Mouse (Mus musculus): Measurements from ENCODE around the gene Zswim1. TPM values are rescaled to one million over a fixed set of nuclear protein-coding genes. Genes with fewer than 3 reads are reported as not detected.
"Not testable (repeated sequence)": the region's sequence is repeated elsewhere in the genome, so short reads cannot be mapped to it uniquely, and the experiment has no call there.

Gene Zswim1
- polyA plus RNA-seq, 1 experiment = 7.7 TPM

DNA sequence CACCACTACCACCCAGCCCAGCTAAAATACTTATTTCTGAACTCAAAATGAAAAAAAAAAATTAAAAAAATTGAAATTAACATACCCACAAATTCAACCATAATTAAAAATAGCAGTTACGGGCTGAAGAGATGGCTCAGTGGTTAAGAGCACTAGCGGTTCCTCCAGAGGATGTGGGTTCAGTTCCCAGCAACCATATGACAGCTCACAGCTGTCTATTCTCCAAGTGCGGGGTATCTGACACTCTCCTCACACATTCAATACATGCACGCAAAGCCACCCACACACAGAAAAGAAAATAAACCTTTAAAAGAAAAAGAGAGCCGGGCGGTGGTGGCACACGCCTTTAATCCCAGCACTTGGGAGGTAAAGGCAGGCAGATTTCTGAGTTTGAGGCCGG lies 27.6 kb downstream of the Zswim1 start:
- no peak overlapping the region for H3K4me3 ChIP-seq (ENCODE audit: extremely low read depth, insufficient read depth, insufficient read length)
- H3K27me3 ChIP-seq (ENCODE audit: control insufficient read depth, insufficient read depth, low read length) = no peaks in the 10 kb centered on the region
- no peak overlapping the region; the same call in 1 of the 2 replicates for H3K27ac ChIP-seq (ENCODE audit: insufficient read depth, low read length)
- peaks cover 4% of the 10 kb centered on the region; the same call in 1 of the 2 replicates for H3K4me1 ChIP-seq (ENCODE audit: control insufficient read depth, insufficient read depth, insufficient read length)
- 32% methylated on average over 8 of the region's 8 CpGs for WGBS
- peak in 1 of 2 experiments; percentile 36 for DNase-seq (ENCODE audit: low read depth in 1 of 2, low spot score in 2 of 2)
- TF ChIP-seq CTCF (IDR thresholded peaks at IDR 0.05; ENCODE audit: extremely low read depth, insufficient read depth, insufficient read length, insufficient replicate concordance) = no peak
- no peak for TF ChIP-seq POLR2A (IDR thresholded peaks at IDR 0.05; ENCODE audit: low read depth, low read length)
- no peaks in the 10 kb centered on the region for H3K36me3 ChIP-seq (ENCODE audit: control insufficient read depth, insufficient read depth, low read length)

- H3K36me3 ChIP-seq (ENCODE audit: control insufficient read depth, insufficient read depth, low read length); H3K27ac ChIP-seq (ENCODE audit: insufficient read depth, low read length); H3K4me3 ChIP-seq (ENCODE audit: extremely low read depth, insufficient read depth, insufficient read length); DNase-seq (ENCODE audit: low read depth in 1 of 2, low spot score in 2 of 2): not testable (repeated sequence)
- peaks cover 11% of the 10 kb centered on the region; the same call in 1 of the 2 replicates for H3K4me1 ChIP-seq (ENCODE audit: control insufficient read depth, insufficient read depth, insufficient read length)
- H3K27me3 ChIP-seq (ENCODE audit: control insufficient read depth, insufficient read depth, low read length) = peaks cover 10% of the 10 kb centered on the region
- 91% methylated on average over 5 of the region's 5 CpGs for WGBS
Observed at GRCm38 (mm10) chr2:164855572-164855971, 33.1 kb downstream of the Zswim1 start.

DNA sequence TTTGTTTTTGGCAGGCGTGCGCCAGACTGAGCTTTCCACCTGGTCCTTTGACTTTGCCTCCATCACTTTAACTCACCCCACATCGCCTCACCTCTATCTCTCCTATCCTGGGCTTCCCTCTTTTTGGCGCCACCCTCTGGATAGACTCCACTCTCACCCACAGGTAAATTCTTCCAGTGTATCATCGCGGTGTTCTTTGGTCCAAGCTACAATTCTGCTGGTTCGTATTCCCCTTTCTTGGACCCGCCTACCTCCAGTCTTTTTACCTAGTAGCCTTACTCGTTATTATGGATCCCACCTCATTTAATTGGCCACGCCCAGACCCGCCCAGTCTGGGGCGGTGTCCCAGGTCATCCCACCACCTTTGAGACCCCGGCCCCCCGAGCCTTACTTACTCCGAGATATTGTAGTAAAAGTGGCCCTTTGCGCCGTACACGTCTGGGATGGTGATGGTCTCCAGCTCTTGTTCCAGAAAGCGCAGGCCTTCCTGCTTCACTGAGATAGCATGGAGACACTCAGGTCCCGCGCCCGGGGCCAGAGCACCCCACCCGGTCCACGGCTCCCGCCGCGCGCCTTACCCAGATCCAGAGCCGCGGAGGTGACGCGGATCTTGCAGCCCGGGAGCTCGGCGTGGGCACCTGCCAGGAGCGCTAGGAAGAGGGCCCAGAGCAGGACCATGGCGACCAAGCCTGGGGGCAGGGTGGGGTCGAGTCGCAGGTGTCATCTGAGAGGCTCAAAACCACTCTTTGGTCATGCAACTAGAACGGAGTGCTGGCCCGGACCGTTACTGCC lies 34.0 kb downstream of the Zswim1 start:
- Histone ChIP-seq H3K4me3 (ENCODE audit: extremely low read depth, insufficient read depth, insufficient read length) (peak overlapping the region; percentile 65), H3K27ac (ENCODE audit: insufficient read depth, low read length) (no peak overlapping the region), H3K36me3 (ENCODE audit: control insufficient read depth, insufficient read depth, low read length) (no peaks in the 10 kb centered on the region), H3K4me1 (ENCODE audit: control insufficient read depth, insufficient read depth, insufficient read length) (peaks cover 11% of the 10 kb centered on the region; the same call in 1 of the 2 replicates), H3K27me3 (ENCODE audit: control insufficient read depth, insufficient read depth, low read length) (peaks cover 10% of the 10 kb centered on the region)
- DNase-seq (ENCODE audit: low read depth in 1 of 2, low spot score in 2 of 2) = no peak
- TF ChIP-seq POLR2A (IDR thresholded peaks at IDR 0.05; ENCODE audit: low read depth, low read length) = no peak
- TF ChIP-seq CTCF (IDR thresholded peaks at IDR 0.05; ENCODE audit: extremely low read depth, insufficient read depth, insufficient read length, insufficient replicate concordance) = no peak
- WGBS = 3% methylated on average over 42 of the region's 42 CpGs

- TF ChIP-seq POLR2A (IDR thresholded peaks at IDR 0.05; ENCODE audit: low read depth, low read length) (no peak), CTCF (IDR thresholded peaks at IDR 0.05; ENCODE audit: extremely low read depth, insufficient read depth, insufficient read length, insufficient replicate concordance) (no peak)
- H3K4me1 ChIP-seq (ENCODE audit: control insufficient read depth, insufficient read depth, insufficient read length) = peaks cover 12% of the 10 kb centered on the region
- peak within 1 kb of the TSS; percentile 65 for H3K4me3 ChIP-seq (ENCODE audit: extremely low read depth, insufficient read depth, insufficient read length)
- 1% methylated on average over 47 of the region's 47 CpGs for WGBS
- H3K27me3 ChIP-seq (ENCODE audit: control insufficient read depth, insufficient read depth, low read length) = peaks cover 10% of the 10 kb centered on the region
- peak in 1 of 2 experiments; percentile 44 for DNase-seq (ENCODE audit: low read depth in 1 of 2, low spot score in 2 of 2)
- H3K36me3 ChIP-seq (ENCODE audit: control insufficient read depth, insufficient read depth, low read length) = no peaks in the 10 kb centered on the region
- no peak within 1 kb of the TSS for H3K27ac ChIP-seq (ENCODE audit: insufficient read depth, low read length)
Observed at GRCm38 (mm10) chr2:164857101-164857821, 34.8 kb downstream of the Zswim1 start, which contains the start of gene Pltp. Pltp (minus strand) TSS chr2:164857711.

DNA sequence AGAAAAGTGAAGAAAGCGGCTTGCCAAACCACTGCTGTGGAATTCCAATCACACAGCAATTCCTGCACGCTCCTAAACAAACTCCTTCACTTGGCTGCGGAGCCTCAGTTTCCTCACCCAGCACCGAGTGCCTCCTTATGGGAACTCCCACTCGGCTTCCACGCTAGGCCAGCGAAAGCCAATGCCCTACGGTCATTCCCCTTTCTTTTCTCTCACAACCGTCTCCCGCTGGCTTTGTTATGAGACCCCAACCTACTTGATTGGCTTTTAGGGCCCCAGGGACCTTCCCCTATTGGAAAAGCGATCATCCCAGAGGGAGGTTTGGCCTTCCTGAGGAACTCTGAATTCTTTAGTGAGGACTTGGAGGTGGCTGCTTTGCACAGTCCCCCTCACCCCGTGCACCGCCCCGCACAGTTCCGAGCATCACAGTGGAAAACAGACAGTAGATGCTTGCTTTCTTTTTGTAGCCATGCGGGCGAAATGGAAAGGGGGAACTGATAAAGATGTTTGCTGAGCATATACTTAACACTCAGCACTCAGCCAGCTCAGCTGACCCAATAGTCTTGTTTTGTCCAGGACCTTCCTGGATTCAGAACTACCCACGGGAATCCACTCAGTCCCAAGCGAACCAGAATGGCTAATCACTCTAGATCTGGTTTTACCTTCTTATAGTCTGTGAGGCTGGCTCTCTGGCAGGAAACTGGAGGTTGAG lies 35.5 kb downstream of the Zswim1 start:
- H3K4me3 ChIP-seq (ENCODE audit: extremely low read depth, insufficient read depth, insufficient read length) = peak overlapping the region; percentile 65; the same call in 1 of the 2 replicates
- no peak for DNase-seq (ENCODE audit: low read depth in 1 of 2, low spot score in 2 of 2)
- WGBS = 13% methylated on average over 19 of the region's 19 CpGs
- no peak overlapping the region for H3K27ac ChIP-seq (ENCODE audit: insufficient read depth, low read length)
- H3K4me1 ChIP-seq (ENCODE audit: control insufficient read depth, insufficient read depth, insufficient read length) = peaks cover 17% of the 10 kb centered on the region
- H3K27me3 ChIP-seq (ENCODE audit: control insufficient read depth, insufficient read depth, low read length) = peaks cover 10% of the 10 kb centered on the region
- TF ChIP-seq POLR2A (IDR thresholded peaks at IDR 0.05; ENCODE audit: low read depth, low read length) = no peak
- no peak for TF ChIP-seq CTCF (IDR thresholded peaks at IDR 0.05; ENCODE audit: extremely low read depth, insufficient read depth, insufficient read length, insufficient replicate concordance)
- H3K36me3 ChIP-seq (ENCODE audit: control insufficient read depth, insufficient read depth, low read length) = no peaks in the 10 kb centered on the region

DNA sequence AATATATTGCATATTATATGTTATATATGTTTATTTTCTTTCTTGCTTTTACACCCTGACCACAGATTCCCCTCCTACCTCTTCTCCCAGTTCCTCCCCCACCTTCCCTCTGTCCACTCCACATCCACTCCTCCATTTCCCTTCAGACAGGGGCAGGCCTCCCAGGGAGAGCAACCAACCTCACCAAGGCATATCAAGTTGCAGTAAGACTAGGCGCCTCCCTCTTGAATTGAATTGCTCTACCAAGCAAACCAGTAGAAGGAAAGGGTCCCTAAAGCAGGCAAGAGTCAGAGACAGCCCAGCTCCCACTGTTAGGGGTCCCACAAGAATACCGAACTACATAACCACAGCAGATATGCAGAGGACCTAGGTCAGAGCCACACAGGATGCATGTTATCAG lies 36.7 kb downstream of the Zswim1 start:
- Histone ChIP-seq H3K27me3 (ENCODE audit: control insufficient read depth, insufficient read depth, low read length) (peaks cover 10% of the 10 kb centered on the region), H3K27ac (ENCODE audit: insufficient read depth, low read length) (no peak overlapping the region)

More for the DNA sequence above, 36.7 kb downstream of the Zswim1 start:
- H3K4me1 ChIP-seq (ENCODE audit: control insufficient read depth, insufficient read depth, insufficient read length) = peaks cover 17% of the 10 kb centered on the region
- WGBS = 72% methylated on average over 2 of the region's 2 CpGs
- no peak overlapping the region for H3K4me3 ChIP-seq (ENCODE audit: extremely low read depth, insufficient read depth, insufficient read length)
- H3K36me3 ChIP-seq (ENCODE audit: control insufficient read depth, insufficient read depth, low read length) = no peaks in the 10 kb centered on the region
- no peak for DNase-seq (ENCODE audit: low read depth in 1 of 2, low spot score in 2 of 2)
- TF ChIP-seq CTCF (IDR thresholded peaks at IDR 0.05; ENCODE audit: extremely low read depth, insufficient read depth, insufficient read length, insufficient replicate concordance) (no peak), POLR2A (IDR thresholded peaks at IDR 0.05; ENCODE audit: low read depth, low read length) (no peak)
